Mouse (Mus musculus) myocyte (in vitro differentiated cells): ENCODE data around the gene Edc3. TPM values are rescaled to one million over a fixed set of nuclear protein-coding genes. Genes with fewer than 3 reads are reported as not detected.

Source experiments
- H3K27me3 ChIP-seq: one replicate; pipeline ENCODE4 v1.6.1; 2011; ENCODE audit not compliant: control insufficient read depth, insufficient read depth, insufficient read length
- H3K36me3 ChIP-seq: one replicate; pipeline ENCODE4 v1.6.1; 2011; ENCODE audit not compliant: control insufficient read depth, insufficient read depth
- H3K4me2 ChIP-seq: one replicate; pipeline ENCODE4 v1.6.1; 2011; ENCODE audit warnings: low read depth, control low read depth
- H3K4me3 ChIP-seq: one replicate; pipeline ENCODE4 v1.5.1; 2011; ENCODE audit warnings: mild to moderate bottlenecking, control low read depth, moderate library complexity
- H3K79me2 ChIP-seq: one replicate; pipeline ENCODE4 v1.6.1; 2011; ENCODE audit not compliant: control insufficient read depth, insufficient read depth
- H3ac ChIP-seq: one replicate; pipeline ENCODE4 v1.6.1; 2011; ENCODE audit not compliant: control insufficient read depth, insufficient read length
- CEBPB ChIP-seq: IDR thresholded peaks from 2 replicates; pipeline ENCODE4 v1.6.1; 2011; ENCODE audit warnings: mild to moderate bottlenecking, moderate library complexity; ENCODE audit not compliant: poor library complexity, insufficient read depth, severe bottlenecking
- E2F4 ChIP-seq: IDR thresholded peaks from one replicate; pipeline ENCODE4 v1.6.1; 2011; ENCODE audit warnings: mild to moderate bottlenecking, control low read depth, moderate library complexity; ENCODE audit not compliant: insufficient read depth
- MAX ChIP-seq: IDR thresholded peaks from one replicate; pipeline ENCODE4 v1.6.1; 2011; ENCODE audit warnings: low read depth, mild to moderate bottlenecking, control low read depth
- MYOD1 ChIP-seq, 3 experiments: IDR thresholded peaks; one replicate each; pipeline ENCODE4 v1.6.1; 2011; ENCODE audit warnings: control low read depth in 2 of 3, low read depth in 2 of 3, mild to moderate bottlenecking in 2 of 3, moderate library complexity in 1 of 3; ENCODE audit not compliant: insufficient read length in 2 of 3, control insufficient read depth in 1 of 3
- MYOG ChIP-seq, 3 experiments: IDR thresholded peaks; one replicate each; pipeline ENCODE4 v1.6.1; 2011; ENCODE audit warnings: control low read depth in 2 of 3, low read depth in 2 of 3, mild to moderate bottlenecking in 2 of 3; ENCODE audit not compliant: insufficient read length in 2 of 3, control insufficient read depth in 1 of 3, insufficient read depth in 1 of 3
- POLR2A ChIP-seq: IDR thresholded peaks from one replicate; pipeline ENCODE4 v1.6.1; 2011; ENCODE audit warnings: low read depth, mild to moderate bottlenecking, control low read depth, moderate library complexity; ENCODE audit not compliant: insufficient read length
- POLR2AphosphoS2 ChIP-seq: IDR thresholded peaks from one replicate; pipeline ENCODE4 v1.6.1; 2011; ENCODE audit warnings: low read depth, control low read depth; ENCODE audit not compliant: insufficient read length
- REST ChIP-seq: IDR thresholded peaks from one replicate; pipeline ENCODE4 v1.6.1; 2011; ENCODE audit warnings: mild to moderate bottlenecking, control low read depth, moderate library complexity; ENCODE audit not compliant: insufficient read depth, insufficient read length
- SRF ChIP-seq: IDR thresholded peaks from one replicate; pipeline ENCODE4 v1.6.1; 2011; ENCODE audit warnings: low read depth; ENCODE audit not compliant: control insufficient read depth, insufficient read length
- TCF12 ChIP-seq: IDR thresholded peaks from one replicate; pipeline ENCODE4 v1.6.1; 2011; ENCODE audit warnings: mild to moderate bottlenecking, control low read depth; ENCODE audit not compliant: poor library complexity, insufficient read depth, severe bottlenecking
- TCF3 ChIP-seq: IDR thresholded peaks from one replicate; pipeline ENCODE4 v1.6.1; 2011; ENCODE audit warnings: low read depth, control low read depth; ENCODE audit not compliant: insufficient read length
- USF1 ChIP-seq: IDR thresholded peaks from one replicate; pipeline ENCODE4 v1.6.1; 2011; ENCODE audit warnings: low read depth, mild to moderate bottlenecking, control low read depth, moderate library complexity
- polyA plus RNA-seq: library from polyadenylated mRNA; unstranded; fragments of >200 nt; fragmentation: generic; extraction: Trizol; gene quantifications from one replicate; pipeline ENCODE4 v1.2.1, GENCODE M21; 2012; ENCODE audit warnings: missing spikeins

Gene Edc3
- polyA plus RNA-seq, 1 experiment: 11.0 TPM

GRCm38 (mm10) chr9:57723796-57724195 lies 15.5 kb downstream of the Edc3 start:
- no peak for TF ChIP-seq TCF12
- peaks cover 25% of the 10 kb centered on the region for H3K79me2 ChIP-seq
- no peak overlapping the region for H3K4me2 ChIP-seq
- H3K4me3 ChIP-seq: no peak overlapping the region
- H3ac ChIP-seq: no peak overlapping the region
- peaks cover 24% of the 10 kb centered on the region for H3K36me3 ChIP-seq
- H3K27me3 ChIP-seq: no peaks in the 10 kb centered on the region

GRCm38 (mm10) chr9:57724701-57725100 lies 16.4 kb downstream of the Edc3 start:
- H3K36me3 ChIP-seq: peaks cover 21% of the 10 kb centered on the region

GRCm38 (mm10) chr9:57728312-57728711 lies 20.0 kb downstream of the Edc3 start:
- H3K36me3 ChIP-seq: peaks cover 9% of the 10 kb centered on the region

More at GRCm38 (mm10) chr9:57724701-57725100, 16.4 kb downstream of the Edc3 start:
- Histone ChIP-seq H3K27me3 (no peaks in the 10 kb centered on the region), H3K4me3 (no peak overlapping the region), H3K79me2 (peaks cover 27% of the 10 kb centered on the region), H3ac (no peak overlapping the region), H3K4me2 (no peak overlapping the region)
- TF ChIP-seq MAX: no peak
- no peak for TF ChIP-seq USF1
- no peak for TF ChIP-seq TCF12
- no peak for TF ChIP-seq E2F4
- TF ChIP-seq CEBPB: no peak
- no peak for TF ChIP-seq MYOG (IDR thresholded peaks at IDR 0.05; ENCODE audit: control insufficient read depth in 1 of 3, insufficient read depth in 1 of 3, insufficient read length in 2 of 3, low read depth in 2 of 3)
- no peak for TF ChIP-seq POLR2A

GRCm38 (mm10) chr9:57733606-57734005 lies 25.3 kb downstream of the Edc3 start:
- H3ac ChIP-seq: no peak overlapping the region
- peaks cover 11% of the 10 kb centered on the region for H3K36me3 ChIP-seq
- peaks cover 22% of the 10 kb centered on the region for H3K79me2 ChIP-seq
- H3K4me3 ChIP-seq: no peak overlapping the region
- no peak overlapping the region for H3K4me2 ChIP-seq
- TF ChIP-seq CEBPB: no peak
- no peaks in the 10 kb centered on the region for H3K27me3 ChIP-seq

More at GRCm38 (mm10) chr9:57728312-57728711, 20.0 kb downstream of the Edc3 start:
- no peak overlapping the region for H3K4me3 ChIP-seq
- no peaks in the 10 kb centered on the region for H3K27me3 ChIP-seq
- H3K79me2 ChIP-seq: peaks cover 19% of the 10 kb centered on the region
- no peak overlapping the region for H3K4me2 ChIP-seq
- TF ChIP-seq POLR2AphosphoS2 (no peak), USF1 (no peak), MAX (no peak), TCF12 (no peak), MYOG (IDR thresholded peaks at IDR 0.05; ENCODE audit: control insufficient read depth in 1 of 3, insufficient read depth in 1 of 3, insufficient read length in 2 of 3, low read depth in 2 of 3) (no peak), MYOD1 (IDR thresholded peaks at IDR 0.05; ENCODE audit: control insufficient read depth in 1 of 3, insufficient read length in 2 of 3, low read depth in 2 of 3) (no peak), TCF3 (no peak), POLR2A (no peak), REST (no peak), CEBPB (no peak), SRF (no peak), E2F4 (no peak)
- no peak overlapping the region for H3ac ChIP-seq

GRCm38 (mm10) chr9:57739863-57740262 lies 31.5 kb downstream of the Edc3 start:
- Histone ChIP-seq H3ac (no peak overlapping the region), H3K36me3 (peaks cover 11% of the 10 kb centered on the region), H3K27me3 (no peaks in the 10 kb centered on the region), H3K4me3 (no peak overlapping the region), H3K4me2 (no peak overlapping the region), H3K79me2 (no peaks in the 10 kb centered on the region)
- TF ChIP-seq POLR2A: no peak
- TF ChIP-seq MYOD1 (IDR thresholded peaks at IDR 0.05; ENCODE audit: control insufficient read depth in 1 of 3, insufficient read length in 2 of 3, low read depth in 2 of 3): no peak
- no peak for TF ChIP-seq MYOG (IDR thresholded peaks at IDR 0.05; ENCODE audit: control insufficient read depth in 1 of 3, insufficient read depth in 1 of 3, insufficient read length in 2 of 3, low read depth in 2 of 3)
- TF ChIP-seq MAX: no peak
- no peak for TF ChIP-seq CEBPB
- TF ChIP-seq TCF12: no peak
- no peak for TF ChIP-seq E2F4
- TF ChIP-seq REST: no peak
